Mouse (Mus musculus) olfactory bulb, adult 2 months (tissue): ENCODE measurements around the gene Cep41. TPM values are rescaled to one million over a fixed set of nuclear protein-coding genes. Genes with fewer than 3 reads are reported as not detected.

ENCODE experiments used
- H3K27ac ChIP-seq: fragments of 200-500 bp; 2 replicates; pipeline ENCODE4 v1.5.1; 2012; ENCODE audit warnings: low read depth, low read length; ENCODE audit not compliant: insufficient read depth
- H3K4me1 ChIP-seq: fragments of 200-500 bp; 2 replicates; pipeline ENCODE4 v1.6.1; 2012; ENCODE audit warnings: low read length; ENCODE audit not compliant: control insufficient read depth, insufficient read depth
- H3K4me3 ChIP-seq: fragments of 200-500 bp; 2 replicates; pipeline ENCODE4 v1.5.1; 2012; ENCODE audit warnings: mild to moderate bottlenecking, low read depth, low read length, moderate library complexity; ENCODE audit not compliant: insufficient read depth
- CTCF ChIP-seq: fragments of 200-500 bp; IDR thresholded peaks from 2 replicates; pipeline ENCODE4 v1.5.1; 2012; ENCODE audit warnings: low read depth, mild to moderate bottlenecking, low read length, moderate library complexity; ENCODE audit not compliant: insufficient read depth
- POLR2A ChIP-seq: fragments of 200-500 bp; IDR thresholded peaks from 2 replicates; pipeline ENCODE4 v1.6.1; 2012; ENCODE audit warnings: mild to moderate bottlenecking, low read depth, low read length, moderate library complexity; ENCODE audit not compliant: insufficient read depth
- WGBS: fragments of 180-500 bp; shearing (Covaris S2); methylation state at CpG from one replicate; pipeline ENCODE4 v1.1.7; 2018; 5-methylcytosine and 5-hydroxymethylcytosine counted together
- polyA plus RNA-seq: library from polyadenylated mRNA; stranded (reverse); fragments of >200 nt; gene quantifications from 2 replicates; pipeline ENCODE4 v1.2.4, GENCODE M21; 2012; ENCODE audit warnings: low replicate concordance; ENCODE audit not compliant: missing spikeins, insufficient read depth, insufficient read length

The Cep41 gene
- polyA plus RNA-seq, 1 experiment = not detected

- Histone ChIP-seq H3K27ac (no peak overlapping the region), H3K4me1 (peaks cover 9% of the 10 kb centered on the region), H3K4me3 (no peak overlapping the region)
- WGBS = 94% methylated on average over 9 of the region's 9 CpGs
- TF ChIP-seq POLR2A (no peak), CTCF (no peak)
Measured at GRCm38 (mm10) chr6:30658619-30659018, 34.9 kb downstream of the Cep41 start.

- WGBS = 96% methylated on average over 12 of the region's 12 CpGs
- Histone ChIP-seq H3K27ac (no peak overlapping the region), H3K4me1 (peaks cover 9% of the 10 kb centered on the region), H3K4me3 (no peak overlapping the region)
- TF ChIP-seq CTCF (no peak), POLR2A (no peak)
Measured at GRCm38 (mm10) chr6:30657279-30657678, 36.3 kb downstream of the Cep41 start.

- Histone ChIP-seq H3K4me1 (peaks cover 9% of the 10 kb centered on the region), H3K4me3 (no peak overlapping the region), H3K27ac (no peak overlapping the region)
- WGBS = 76% methylated on average over 3 of the region's 3 CpGs
- TF ChIP-seq POLR2A = no peak
- TF ChIP-seq CTCF = no peak
Measured at GRCm38 (mm10) chr6:30654932-30655331, 38.6 kb downstream of the Cep41 start.

DNA sequence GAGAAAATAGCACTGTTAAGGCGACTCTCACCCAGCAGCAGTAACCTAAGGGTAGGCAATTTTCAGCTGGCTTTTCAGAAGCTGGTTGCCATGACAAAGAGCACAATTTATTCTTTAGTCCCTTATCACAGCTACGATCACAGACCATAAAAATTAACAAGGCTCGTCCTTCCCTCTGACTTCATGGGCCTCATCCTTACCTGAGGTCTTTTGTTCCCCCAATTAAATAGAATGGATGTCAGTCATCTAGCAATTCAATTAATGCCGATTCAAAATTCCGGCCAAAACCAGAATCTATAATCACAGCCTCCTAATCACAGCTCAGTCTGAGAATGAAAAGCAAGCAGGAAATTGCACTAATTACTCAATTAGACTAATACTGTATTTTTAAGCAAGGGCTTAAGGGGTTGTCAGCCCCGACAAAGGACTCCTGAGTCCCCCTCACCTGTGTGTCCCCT, 39.1 kb downstream of the Cep41 start:
- TF ChIP-seq CTCF (no peak), POLR2A (no peak)
- WGBS = 21% methylated on average over 6 of the region's 6 CpGs
- Histone ChIP-seq H3K4me3 (no peak overlapping the region), H3K4me1 (peaks cover 9% of the 10 kb centered on the region), H3K27ac (no peak overlapping the region)

- no peak overlapping the region for H3K4me3 ChIP-seq
- TF ChIP-seq POLR2A (no peak), CTCF (no peak)
- 78% methylated on average over 6 of the region's 6 CpGs for WGBS
- H3K4me1 ChIP-seq = peaks cover 9% of the 10 kb centered on the region
- no peak overlapping the region for H3K27ac ChIP-seq
Measured at GRCm38 (mm10) chr6:30653518-30653917, 40.0 kb downstream of the Cep41 start.

- H3K4me3 ChIP-seq = no peak overlapping the region
- TF ChIP-seq CTCF (no peak), POLR2A (no peak)
- 84% methylated on average over 9 of the region's 9 CpGs for WGBS
- H3K27ac ChIP-seq = no peak overlapping the region
- H3K4me1 ChIP-seq = peaks cover 9% of the 10 kb centered on the region
Measured at GRCm38 (mm10) chr6:30652425-30653188, 40.9 kb downstream of the Cep41 start.

DNA sequence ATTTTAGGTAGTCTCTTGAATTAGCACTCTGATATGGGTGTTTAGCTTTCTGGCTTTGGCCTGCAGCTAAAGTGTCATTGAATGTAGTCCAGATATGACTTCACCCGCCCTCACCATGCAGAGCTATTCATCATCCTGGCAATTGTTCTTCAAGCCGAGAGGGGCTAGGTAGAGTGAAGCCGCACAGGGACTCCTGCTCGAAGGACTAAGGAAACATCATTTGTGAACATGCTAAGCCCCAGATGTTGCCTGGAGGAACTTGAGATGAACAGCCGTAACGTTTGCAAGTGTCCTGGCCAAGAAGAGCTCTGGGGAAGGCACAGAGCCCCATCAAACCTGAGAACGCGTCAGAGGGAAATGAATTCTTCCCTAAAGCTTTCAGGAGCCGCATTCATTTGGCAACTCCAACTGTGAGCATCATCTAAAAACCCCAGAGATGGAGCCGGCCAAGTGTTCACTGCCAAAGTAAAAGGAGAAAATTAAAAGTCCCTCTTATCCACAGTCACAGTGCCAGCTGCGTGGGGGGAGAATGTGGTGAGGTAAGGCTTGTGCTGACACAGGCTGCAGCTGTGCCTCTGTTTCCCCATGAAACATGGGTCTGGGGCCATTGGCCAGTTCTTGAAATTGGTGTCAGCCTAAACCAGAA, 43.8 kb downstream of the Cep41 start:
- Histone ChIP-seq H3K4me1 (peaks cover 2% of the 10 kb centered on the region), H3K27ac (no peak overlapping the region), H3K4me3 (no peak overlapping the region)
- TF ChIP-seq CTCF = no peak
- TF ChIP-seq POLR2A = no peak
- WGBS = 57% methylated on average over 11 of the region's 11 CpGs

DNA sequence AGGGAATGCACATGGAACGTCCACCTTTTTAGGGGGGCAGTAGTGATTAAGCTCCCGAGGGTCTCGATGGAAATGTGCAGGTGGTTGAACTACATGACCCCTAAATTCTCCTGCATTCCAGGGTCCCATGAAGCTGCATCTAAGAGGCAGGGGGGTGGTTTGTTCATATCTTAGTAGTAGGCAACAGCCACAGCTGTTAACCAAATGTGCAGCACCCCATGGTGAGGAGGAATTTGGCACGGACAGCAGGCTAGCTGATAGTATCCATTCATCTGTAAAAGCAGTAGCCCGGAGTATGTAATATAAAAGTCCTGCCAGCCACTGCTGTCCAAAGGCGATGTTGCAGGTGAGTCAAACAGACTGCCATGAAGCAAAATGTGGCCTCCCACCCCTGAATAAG, 48.2 kb downstream of the Cep41 start:
- TF ChIP-seq CTCF = no peak
- TF ChIP-seq POLR2A = no peak
- Histone ChIP-seq H3K27ac (no peak overlapping the region), H3K4me3 (no peak overlapping the region), H3K4me1 (no peaks in the 10 kb centered on the region; the same call in 1 of the 2 replicates)
- WGBS = 85% methylated on average over 6 of the region's 6 CpGs

DNA sequence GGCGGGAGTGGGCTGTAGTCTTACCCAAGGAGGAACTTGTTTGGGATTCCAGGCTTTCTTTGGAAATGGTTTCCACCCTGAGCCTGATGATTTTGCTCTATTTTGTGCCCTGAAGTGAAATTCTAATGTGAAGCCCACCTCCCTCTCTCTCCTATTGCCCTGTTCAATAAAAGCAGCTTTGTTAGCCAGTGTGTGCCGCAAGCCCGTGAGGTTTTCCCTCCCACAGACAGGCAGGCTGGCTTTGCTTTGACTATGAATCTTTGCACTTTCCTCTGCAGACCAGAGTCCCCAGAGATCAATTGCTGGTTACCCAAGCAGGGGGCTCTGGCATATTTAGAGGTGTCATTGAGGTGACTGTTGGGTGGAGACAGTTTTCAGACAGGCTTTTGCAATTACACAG, 49.1 kb downstream of the Cep41 start:
- Histone ChIP-seq H3K4me1 (no peaks in the 10 kb centered on the region), H3K4me3 (no peak overlapping the region), H3K27ac (no peak overlapping the region)
- no peak for TF ChIP-seq CTCF
- WGBS = 79% methylated on average over 3 of the region's 3 CpGs
